Mouse (Mus musculus) stomach, embryonic 15.5 days (tissue): ENCODE measurements around the gene Lrrc58. TPM values are rescaled to one million over a fixed set of nuclear protein-coding genes. Genes with fewer than 3 reads are reported as not detected.

ENCODE experiments used
- ATAC-seq: fragments of 200-750 bp; cut with Nextera tagmentation; 2 replicates; pipeline ENCODE4 v1.8.0; 2017; ENCODE audit warnings: low read depth, moderate number of reproducible peaks, moderate TSS enrichment; ENCODE audit not compliant: insufficient read depth, low FRiP score
- H3K27ac ChIP-seq: fragments of 300-500 bp; sonication (generic); 2 replicates; pipeline ENCODE4 v1.5.1; 2015; ENCODE audit warnings: mild to moderate bottlenecking, inconsistent platforms
- H3K27me3 ChIP-seq: fragments of 300-500 bp; sonication (generic); replicated peaks from 2 replicates; pipeline ENCODE4 v1.6.1; 2015; ENCODE audit warnings: inconsistent platforms
- H3K36me3 ChIP-seq: fragments of 300-500 bp; sonication (generic); 2 replicates; pipeline ENCODE4 v1.6.1; 2015; ENCODE audit warnings: inconsistent platforms
- H3K4me1 ChIP-seq: fragments of 300-500 bp; sonication (generic); 2 replicates; pipeline ENCODE4 v1.6.1; 2015; ENCODE audit warnings: inconsistent platforms
- H3K4me2 ChIP-seq: fragments of 300-500 bp; sonication (generic); 2 replicates; pipeline ENCODE4 v1.6.1; 2015; ENCODE audit warnings: mild to moderate bottlenecking, inconsistent platforms
- H3K4me3 ChIP-seq: fragments of 300-500 bp; sonication (generic); replicated peaks from 2 replicates; pipeline ENCODE4 v1.5.1; 2015; ENCODE audit warnings: inconsistent platforms
- H3K9ac ChIP-seq: fragments of 300-500 bp; sonication (generic); 2 replicates; pipeline ENCODE4 v1.6.1; 2015; ENCODE audit warnings: inconsistent platforms
- H3K9me3 ChIP-seq: fragments of 300-500 bp; sonication (generic); 2 replicates; pipeline ENCODE4 v1.6.1; 2016; ENCODE audit warnings: inconsistent platforms
- WGBS: fragments of 180-500 bp; shearing (Covaris S2); methylation state at CpG from one replicate; pipeline ENCODE4 v1.1.7; 2015; 5-methylcytosine and 5-hydroxymethylcytosine counted together
- polyA plus RNA-seq: library from polyadenylated mRNA; unstranded; fragments of >200 nt; fragmentation: Nextera tagmentation; extraction: Ambion mirVana; gene quantifications from 2 replicates; pipeline ENCODE4 v1.2.1, GENCODE M21; 2015

The Lrrc58 gene
- polyA plus RNA-seq, 1 experiment from 2014 or later: 50.1 TPM

- H3K4me1 ChIP-seq: 0 out of 2 replicates have a peak, but pooled peaks cover 4% of the 10 kb centered on the region
- H3K36me3 ChIP-seq: no peaks in the 10 kb centered on the region
- H3K9ac ChIP-seq: no peak overlapping the region
- H3K4me3 ChIP-seq: no peak overlapping the region
- 67% methylated on average over 14 of the region's 14 CpGs for WGBS
- ATAC-seq: no peak
- H3K27ac ChIP-seq: no peak overlapping the region
- H3K27me3 ChIP-seq: no peaks in the 10 kb centered on the region
- H3K4me2 ChIP-seq: no peak overlapping the region
- no peaks in the 10 kb centered on the region for H3K9me3 ChIP-seq
These were observed 14.1 kb upstream of the Lrrc58 start for GRCm38 (mm10) chr16:37854054-37854453.

- no peak overlapping the region for H3K9ac ChIP-seq
- no peaks in the 10 kb centered on the region for H3K27me3 ChIP-seq
- H3K4me1 ChIP-seq: 0 out of 2 replicates have a peak, but pooled peaks cover 4% of the 10 kb centered on the region
- no peaks in the 10 kb centered on the region for H3K36me3 ChIP-seq
- no peak overlapping the region for H3K4me3 ChIP-seq
- WGBS: 36% methylated on average over 5 of the region's 5 CpGs
- no peaks in the 10 kb centered on the region for H3K9me3 ChIP-seq
- no peak overlapping the region for H3K27ac ChIP-seq
- H3K4me2 ChIP-seq: no peak overlapping the region
- no peak for ATAC-seq
These were observed 13.6 kb upstream of the Lrrc58 start for GRCm38 (mm10) chr16:37854593-37854992.

GRCm38 (mm10) chr16:37855583-37855982 is 12.6 kb upstream of the Lrrc58 start:
- no peak for ATAC-seq
- no peak overlapping the region for H3K4me3 ChIP-seq

GRCm38 (mm10) chr16:37856327-37856726 is 11.9 kb upstream of the Lrrc58 start:
- H3K9me3 ChIP-seq: no peaks in the 10 kb centered on the region
- 0 out of 2 replicates have a peak, but pooled peaks cover 4% of the 10 kb centered on the region for H3K4me1 ChIP-seq
- no peak overlapping the region for H3K4me3 ChIP-seq
- H3K27ac ChIP-seq: no peak overlapping the region
- H3K9ac ChIP-seq: no peak overlapping the region
- no peaks in the 10 kb centered on the region for H3K36me3 ChIP-seq
- H3K27me3 ChIP-seq: no peaks in the 10 kb centered on the region
- WGBS: 30% methylated on average over 3 of the region's 3 CpGs
- H3K4me2 ChIP-seq: no peak overlapping the region
- ATAC-seq: no peak

More at GRCm38 (mm10) chr16:37855583-37855982, 12.6 kb upstream of the Lrrc58 start:
- 39% methylated on average over 8 of the region's 8 CpGs for WGBS
- Histone ChIP-seq H3K27ac (no peak overlapping the region), H3K27me3 (no peaks in the 10 kb centered on the region), H3K4me1 (0 out of 2 replicates have a peak, but pooled peaks cover 4% of the 10 kb centered on the region), H3K36me3 (no peaks in the 10 kb centered on the region), H3K4me2 (no peak overlapping the region), H3K9me3 (no peaks in the 10 kb centered on the region), H3K9ac (no peak overlapping the region)

- Histone ChIP-seq H3K4me2 (no peak overlapping the region), H3K27ac (no peak overlapping the region), H3K4me1 (0 out of 2 replicates have a peak, but pooled peaks cover 4% of the 10 kb centered on the region), H3K4me3 (no peak overlapping the region), H3K36me3 (no peaks in the 10 kb centered on the region), H3K27me3 (no peaks in the 10 kb centered on the region), H3K9me3 (no peaks in the 10 kb centered on the region), H3K9ac (no peak overlapping the region)
- ATAC-seq: no peak
- WGBS: 56% methylated on average over 8 of the region's 8 CpGs
These were observed 10.7 kb upstream of the Lrrc58 start for GRCm38 (mm10) chr16:37857495-37857894.

- Histone ChIP-seq H3K4me3 (no peak overlapping the region), H3K27me3 (no peaks in the 10 kb centered on the region), H3K27ac (no peak overlapping the region), H3K4me1 (no peaks in the 10 kb centered on the region), H3K36me3 (no peaks in the 10 kb centered on the region), H3K9me3 (no peaks in the 10 kb centered on the region), H3K9ac (no peak overlapping the region), H3K4me2 (no peak overlapping the region)
- WGBS: 83% methylated on average over 7 of the region's 7 CpGs
- ATAC-seq: no peak
These were observed 8.0 kb upstream of the Lrrc58 start for GRCm38 (mm10) chr16:37860213-37860612.

GRCm38 (mm10) chr16:37861029-37861428 is 7.2 kb upstream of the Lrrc58 start, which contains the start of gene Gm36028:
Gm36028 (minus strand) TSS chr16:37861146.
- Histone ChIP-seq H3K4me1 (no peaks in the 10 kb centered on the region), H3K36me3 (no peaks in the 10 kb centered on the region), H3K4me3 (no peak within 1 kb of the TSS), H3K27ac (no peak within 1 kb of the TSS), H3K27me3 (no peaks in the 10 kb centered on the region), H3K9ac (no peak within 1 kb of the TSS), H3K9me3 (no peaks in the 10 kb centered on the region), H3K4me2 (no peak within 1 kb of the TSS)
- 68% methylated on average over 7 of the region's 7 CpGs for WGBS
- no peak for ATAC-seq

GRCm38 (mm10) chr16:37863876-37864275 is 4.3 kb upstream of the Lrrc58 start:
- no peaks in the 10 kb centered on the region for H3K27me3 ChIP-seq
- no peaks in the 10 kb centered on the region for H3K36me3 ChIP-seq
- 74% methylated on average over 3 of the region's 3 CpGs for WGBS
- H3K4me2 ChIP-seq: no peak overlapping the region
- no peak overlapping the region for H3K27ac ChIP-seq
- no peaks in the 10 kb centered on the region for H3K9me3 ChIP-seq
- ATAC-seq: no peak
- no peaks in the 10 kb centered on the region for H3K4me1 ChIP-seq
- no peak overlapping the region for H3K4me3 ChIP-seq
- no peak overlapping the region for H3K9ac ChIP-seq

GRCm38 (mm10) chr16:37865841-37866240 is 2.3 kb upstream of the Lrrc58 start:
- no peak for ATAC-seq

GRCm38 (mm10) chr16:37868506-37869469 is 599 bp downstream of the Lrrc58 start:
- Histone ChIP-seq H3K4me1 (peaks cover 16% of the 10 kb centered on the region), H3K36me3 (0 out of 2 replicates have a peak, but pooled peaks cover 2% of the 10 kb centered on the region), H3K27ac (peak overlapping the region; percentile 98), H3K27me3 (no peaks in the 10 kb centered on the region), H3K4me3 (peak overlapping the region; percentile 99), H3K4me2 (peak overlapping the region; percentile 64), H3K9me3 (no peaks in the 10 kb centered on the region), H3K9ac (peak overlapping the region; percentile 77)
- ATAC-seq: peak; percentile 65
- under 1% methylated on average over 86 of the region's 87 CpGs for WGBS

More at GRCm38 (mm10) chr16:37865841-37866240, 2.3 kb upstream of the Lrrc58 start:
- H3K4me3 ChIP-seq: no peak overlapping the region
- 0 out of 2 replicates have a peak, but pooled peaks cover 2% of the 10 kb centered on the region for H3K36me3 ChIP-seq
- H3K9ac ChIP-seq: no peak overlapping the region
- H3K9me3 ChIP-seq: no peaks in the 10 kb centered on the region
- H3K4me2 ChIP-seq: no peak overlapping the region
- no peaks in the 10 kb centered on the region for H3K27me3 ChIP-seq
- WGBS: 82% methylated on average over 9 of the region's 9 CpGs
- H3K27ac ChIP-seq: no peak overlapping the region
- peaks cover 10% of the 10 kb centered on the region for H3K4me1 ChIP-seq

GRCm38 (mm10) chr16:37869470-37870231 is 1.5 kb downstream of the Lrrc58 start:
- no peaks in the 10 kb centered on the region for H3K27me3 ChIP-seq
- peaks cover 16% of the 10 kb centered on the region for H3K4me1 ChIP-seq
- 20% methylated on average over 4 of the region's 4 CpGs for WGBS
- peak overlapping the region; percentile 77 for H3K9ac ChIP-seq
- H3K27ac ChIP-seq: peak overlapping the region; percentile 98
- peak overlapping the region; percentile 99 for H3K4me3 ChIP-seq
- H3K36me3 ChIP-seq: 0 out of 2 replicates have a peak, but pooled peaks cover 2% of the 10 kb centered on the region
- H3K9me3 ChIP-seq: no peaks in the 10 kb centered on the region
- peak overlapping the region; percentile 64 for H3K4me2 ChIP-seq
- ATAC-seq: no peak
